Mouse (Mus musculus): ENCODE data around the gene Ucn3. TPM values are rescaled to one million over a fixed set of nuclear protein-coding genes. Genes with fewer than 3 reads are reported as not detected.

The Ucn3 gene
- total RNA-seq, 2 experiments from 2014 or later = not detected

DNA sequence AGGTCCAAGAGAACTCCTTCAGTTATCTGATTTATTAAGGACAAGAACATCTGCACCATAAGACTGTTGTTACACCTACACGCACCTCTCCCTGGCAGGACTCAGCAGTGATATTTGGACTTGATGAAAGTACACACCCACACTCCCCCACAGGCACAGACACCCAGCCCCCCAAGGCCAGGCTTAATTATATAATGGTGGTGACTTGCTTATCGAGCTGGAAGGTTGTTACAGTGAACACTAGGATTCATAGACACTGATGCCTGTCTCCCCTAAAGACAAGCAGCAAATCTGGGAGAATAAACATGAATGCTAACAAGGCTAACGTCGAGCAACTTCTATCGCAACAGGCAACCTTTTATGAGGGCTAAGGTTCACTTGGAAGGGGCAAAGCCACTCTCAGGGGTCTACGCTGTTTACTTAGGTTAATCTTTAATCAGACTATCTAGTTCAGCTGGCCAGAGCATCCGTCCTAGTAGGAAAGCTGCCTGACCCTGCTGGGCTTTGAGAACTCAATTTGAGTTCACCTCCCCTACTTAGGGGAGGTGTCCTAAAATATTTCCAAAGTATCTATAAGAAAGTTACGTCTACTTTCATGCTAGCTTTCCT lies 53.6 kb downstream of the Ucn3 start:
- no peak for DNase-seq

Small RNA genes within 50 kb of the gene (microRNA-seq; reads per million reads assigned to microRNA genes)
- 0 reads per million in 2 experiments for gene Gm22460

Other genes starting within 250 kb of the Ucn3 start
- gene Calml3, start 141.0 kb downstream of the Ucn3 start, total RNA-seq (2021) = not detected
- gene Calm4, start 107.6 kb downstream of the Ucn3 start, total RNA-seq (2021) = not detected
- not detected for gene Calm5, start 91.2 kb downstream of the Ucn3 start, total RNA-seq (2021)
- gene Net1, start 27.1 kb downstream of the Ucn3 start, total RNA-seq (2021) = 10 to 100 TPM; 40.3 to 46.1 TPM
- gene Tubal3, start 27.1 kb downstream of the Ucn3 start, total RNA-seq (2021) = not detected
- 1 to 10 TPM; 1.2 TPM for gene Akr1c14, start 103.7 kb upstream of the Ucn3 start, total RNA-seq (2021)
- gene Akr1c18, start 205.3 kb upstream of the Ucn3 start, total RNA-seq (2021) = 1 to 10 TPM; 1.7 TPM
- gene Akr1c13, start 245.8 kb upstream of the Ucn3 start, total RNA-seq (2021) = not detected